Mouse (Mus musculus) liver, postnatal 0 days (tissue): ENCODE results near the gene Wtip. TPM values are rescaled to one million over a fixed set of nuclear protein-coding genes. Genes with fewer than 3 reads are reported as not detected.

Experiments
- ATAC-seq: fragments of 200-750 bp; cut with Nextera tagmentation; 2 replicates; pipeline ENCODE4 v1.8.0; 2017; ENCODE audit warnings: mild to moderate bottlenecking, moderate library complexity
- DNase-seq: peaks from one replicate; pipeline ENCODE4 v3.0.0-alpha.2; 2016
- H3K27ac ChIP-seq: fragments of 300-500 bp; sonication (generic); 2 replicates; pipeline ENCODE4 v1.5.1; 2014; ENCODE audit warnings: antibody characterized with exemption, moderate library complexity, mild to moderate bottlenecking, low read depth
- H3K27me3 ChIP-seq: fragments of 300-500 bp; sonication (generic); 2 replicates; pipeline ENCODE4 v1.6.1; 2014; ENCODE audit warnings: low read length, control low read depth, mixed read lengths; ENCODE audit not compliant: insufficient read depth
- H3K36me3 ChIP-seq: fragments of 300-500 bp; sonication (generic); replicated peaks from 2 replicates; pipeline ENCODE4 v1.6.1; 2014; ENCODE audit warnings: mild to moderate bottlenecking, control low read depth, low read length, moderate library complexity, mixed read lengths; ENCODE audit not compliant: insufficient read depth
- H3K4me1 ChIP-seq: fragments of 300-500 bp; sonication (generic); 2 replicates; pipeline ENCODE4 v1.6.1; 2014; ENCODE audit warnings: antibody characterized with exemption, mild to moderate bottlenecking, control low read depth; ENCODE audit not compliant: insufficient read depth
- H3K4me2 ChIP-seq: fragments of 300-500 bp; sonication (generic); 2 replicates; pipeline ENCODE4 v1.6.1; 2014; ENCODE audit warnings: low read depth, mild to moderate bottlenecking, low read length, moderate library complexity, mixed read lengths
- H3K4me3 ChIP-seq: fragments of 300-500 bp; sonication (generic); 2 replicates; pipeline ENCODE4 v1.5.1; 2014; ENCODE audit warnings: low read depth, low read length
- H3K9ac ChIP-seq: fragments of 300-500 bp; sonication (generic); replicated peaks from 2 replicates; pipeline ENCODE4 v1.6.1; 2014; ENCODE audit warnings: mild to moderate bottlenecking, moderate library complexity
- H3K9me3 ChIP-seq: fragments of 300-500 bp; sonication (generic); 2 replicates; pipeline ENCODE4 v1.6.1; 2016; ENCODE audit warnings: mild to moderate bottlenecking, control low read depth, low read length, mixed read lengths
- CTCF ChIP-seq: sonication (generic); IDR thresholded peaks from 2 replicates; pipeline ENCODE4 v1.5.1; 2016; ENCODE audit warnings: antibody characterized with exemption, low read depth
- EP300 ChIP-seq: IDR thresholded peaks from 2 replicates; pipeline ENCODE4 v1.6.1; 2016; ENCODE audit warnings: antibody characterized with exemption, low read depth, mild to moderate bottlenecking
- WGBS: fragments of 180-500 bp; shearing (Covaris S2); extraction: QIAGEN DNeasy Blood & Tissue Kit; methylation state at CpG from one replicate; pipeline ENCODE4 v1.1.7; 2014; ENCODE audit not compliant: insufficient replicate concordance; 5-methylcytosine and 5-hydroxymethylcytosine counted together
- polyA plus RNA-seq: library from polyadenylated mRNA; unstranded; fragments of >200 nt; fragmentation: Nextera tagmentation; extraction: Ambion mirVana; gene quantifications from 2 replicates; pipeline ENCODE4 v1.2.1, GENCODE M21; 2015

Gene Wtip
- polyA plus RNA-seq, 1 experiment from 2014 or later = 0.94 TPM

GRCm38 (mm10) chr7:34139493-34139892 lies 6.4 kb upstream of the Wtip start:
- TF ChIP-seq CTCF = no peak
- no peak for TF ChIP-seq EP300
- Histone ChIP-seq H3K9ac (no peak overlapping the region), H3K4me1 (no peaks in the 10 kb centered on the region), H3K4me3 (no peak overlapping the region), H3K9me3 (no peaks in the 10 kb centered on the region), H3K4me2 (no peak overlapping the region), H3K27me3 (no peaks in the 10 kb centered on the region), H3K27ac (no peak overlapping the region), H3K36me3 (peaks cover 41% of the 10 kb centered on the region)
- WGBS = 80% methylated on average over 6 of the region's 6 CpGs
- ATAC-seq (no peak), DNase-seq (no peak)

- Histone ChIP-seq H3K27ac (no peak overlapping the region), H3K4me1 (no peaks in the 10 kb centered on the region), H3K4me3 (no peak overlapping the region), H3K9me3 (no peaks in the 10 kb centered on the region), H3K36me3 (no peaks in the 10 kb centered on the region), H3K27me3 (peaks cover 20% of the 10 kb centered on the region), H3K9ac (no peak overlapping the region), H3K4me2 (no peak overlapping the region)
- TF ChIP-seq CTCF (no peak), EP300 (no peak)
- WGBS = 75% methylated on average over 2 of the region's 2 CpGs
- DNase-seq (no peak), ATAC-seq (no peak)
Measured at GRCm38 (mm10) chr7:34134336-34134735, 1.3 kb upstream of the Wtip start.

GRCm38 (mm10) chr7:34132355-34133079 lies 551 bp downstream of the Wtip start:
- DNase-seq (peak; percentile 31), ATAC-seq (peak; percentile 80)
- Histone ChIP-seq H3K9ac (peak overlapping the region; percentile 74), H3K4me2 (peak overlapping the region; percentile 74), H3K9me3 (no peaks in the 10 kb centered on the region), H3K36me3 (no peaks in the 10 kb centered on the region), H3K4me3 (peak overlapping the region; percentile 57), H3K27ac (peak overlapping the region; percentile 36), H3K4me1 (no peaks in the 10 kb centered on the region), H3K27me3 (peaks cover 20% of the 10 kb centered on the region)
- TF ChIP-seq CTCF (no peak), EP300 (no peak)
- 1% methylated on average over 47 of the region's 116 CpGs for WGBS

- peaks cover 20% of the 10 kb centered on the region for H3K27me3 ChIP-seq
- no peak for ATAC-seq
- H3K27ac ChIP-seq = no peak overlapping the region
- DNase-seq = no peak
- peak overlapping the region; percentile 74; the same call in 1 of the 2 replicates for H3K9ac ChIP-seq
- WGBS = 13% methylated on average over 3 of the region's 3 CpGs
- H3K4me1 ChIP-seq = no peaks in the 10 kb centered on the region
- TF ChIP-seq CTCF = no peak
- no peak for TF ChIP-seq EP300
- no peaks in the 10 kb centered on the region for H3K9me3 ChIP-seq
- H3K4me3 ChIP-seq = peak overlapping the region; percentile 57
- no peaks in the 10 kb centered on the region for H3K36me3 ChIP-seq
- peak overlapping the region; percentile 74 for H3K4me2 ChIP-seq
Measured at GRCm38 (mm10) chr7:34131959-34132354, 1.1 kb downstream of the Wtip start.

- Histone ChIP-seq H3K4me2 (no peak overlapping the region), H3K27ac (no peak overlapping the region), H3K27me3 (peaks cover 20% of the 10 kb centered on the region), H3K4me1 (no peaks in the 10 kb centered on the region), H3K4me3 (no peak overlapping the region), H3K9me3 (no peaks in the 10 kb centered on the region; the same call in 1 of the 2 replicates), H3K36me3 (no peaks in the 10 kb centered on the region), H3K9ac (no peak overlapping the region)
- TF ChIP-seq CTCF (no peak), EP300 (no peak)
- ATAC-seq (no peak), DNase-seq (no peak)
- WGBS = 63% methylated on average over 3 of the region's 3 CpGs
Measured at GRCm38 (mm10) chr7:34131118-34131517, 1.9 kb downstream of the Wtip start.

GRCm38 (mm10) chr7:34126291-34126690 lies 6.8 kb downstream of the Wtip start:
- ATAC-seq = no peak
- Histone ChIP-seq H3K27me3 (0 out of 2 replicates have a peak, but pooled peaks cover 1% of the 10 kb centered on the region), H3K9me3 (no peaks in the 10 kb centered on the region; the same call in 1 of the 2 replicates), H3K4me3 (no peak overlapping the region), H3K4me2 (no peak overlapping the region), H3K9ac (no peak overlapping the region), H3K36me3 (no peaks in the 10 kb centered on the region), H3K4me1 (no peaks in the 10 kb centered on the region), H3K27ac (no peak overlapping the region)
- no peak for TF ChIP-seq EP300
- no peak for DNase-seq
- 66% methylated on average over 3 of the region's 3 CpGs for WGBS
